Mouse (Mus musculus): ENCODE data around the gene Fbrsl1. TPM values are rescaled to one million over a fixed set of nuclear protein-coding genes. Genes with fewer than 3 reads are reported as not detected.

Gene Fbrsl1
- polyA plus RNA-seq, 1 experiment from 2014 or later, result 16.0 TPM

DNA sequence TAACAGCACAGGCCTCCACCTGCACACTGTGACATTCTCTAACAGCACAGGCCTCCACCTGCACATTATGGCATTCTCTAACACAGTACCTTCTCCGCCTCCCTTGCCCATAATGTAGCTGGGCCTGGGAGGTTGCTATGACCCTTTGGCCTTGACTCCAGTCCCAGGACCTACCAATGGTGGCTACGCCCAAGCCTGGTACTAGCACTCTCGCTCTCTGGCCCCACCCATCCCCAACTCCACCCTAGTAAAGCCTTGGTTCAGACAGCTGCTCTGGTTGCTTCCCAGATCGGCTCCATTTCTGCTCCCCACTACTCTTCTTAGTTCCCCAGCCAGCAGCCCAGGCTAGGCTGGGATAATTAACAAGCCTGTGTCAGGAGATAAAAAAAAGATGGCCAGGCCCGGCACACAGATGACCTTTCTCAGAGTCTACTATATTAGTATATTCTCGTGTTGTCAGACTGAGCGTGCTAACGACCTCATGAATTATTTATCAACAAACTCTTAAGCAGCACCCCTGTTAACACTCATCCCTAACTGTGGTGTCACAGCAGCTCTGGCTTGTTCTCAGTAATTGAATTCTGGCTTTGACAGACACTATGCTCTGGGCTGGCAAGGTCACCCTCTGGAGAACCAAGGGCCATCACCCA, 42.1 kb downstream of the Fbrsl1 start:
- Histone ChIP-seq H3K9me3 (no peaks in the 10 kb centered on the region), H3K4me1 (no peaks in the 10 kb centered on the region), H3K9ac (no peak overlapping the region), H3K4me3 (no peak overlapping the region), H3K36me3 (peaks cover 9% of the 10 kb centered on the region), H3K4me2 (replicated peaks) (no peak overlapping the region), H3K27ac (no peak overlapping the region), H3K27me3 (no peaks in the 10 kb centered on the region)
- ATAC-seq (ENCODE audit: low FRiP score, low read depth), result no peak
- 54% methylated on average over 8 of the region's 8 CpGs for WGBS

DNA sequence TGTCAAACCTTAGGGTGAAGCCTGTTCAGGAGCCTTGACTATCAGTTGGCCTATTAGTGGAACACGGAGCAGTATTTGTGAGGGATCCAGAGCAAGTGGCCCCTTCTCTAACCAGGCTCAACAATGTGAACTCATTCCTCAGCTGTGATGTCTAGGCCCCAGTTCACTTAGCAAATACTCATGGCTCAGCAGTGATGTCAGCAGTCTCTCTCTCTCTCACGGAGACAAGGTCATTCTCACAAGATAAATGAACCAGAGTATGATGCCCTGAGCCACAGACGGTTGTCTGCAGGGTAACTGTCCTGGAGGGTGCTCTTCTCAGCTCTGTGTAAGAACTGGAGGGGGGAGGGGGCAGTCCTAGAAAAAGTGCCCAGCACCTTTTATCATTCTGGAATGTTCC, 44.4 kb downstream of the Fbrsl1 start:
- Histone ChIP-seq H3K4me1 (no peaks in the 10 kb centered on the region; the same call in 1 of the 2 replicates), H3K36me3 (no peaks in the 10 kb centered on the region; the same call in 1 of the 2 replicates), H3K9ac (no peak overlapping the region), H3K9me3 (no peaks in the 10 kb centered on the region), H3K27ac (no peak overlapping the region), H3K4me3 (no peak overlapping the region), H3K4me2 (replicated peaks) (no peak overlapping the region), H3K27me3 (no peaks in the 10 kb centered on the region)
- WGBS, result 63% methylated on average over 3 of the region's 3 CpGs
- ATAC-seq (ENCODE audit: low FRiP score, low read depth), result no peak

DNA sequence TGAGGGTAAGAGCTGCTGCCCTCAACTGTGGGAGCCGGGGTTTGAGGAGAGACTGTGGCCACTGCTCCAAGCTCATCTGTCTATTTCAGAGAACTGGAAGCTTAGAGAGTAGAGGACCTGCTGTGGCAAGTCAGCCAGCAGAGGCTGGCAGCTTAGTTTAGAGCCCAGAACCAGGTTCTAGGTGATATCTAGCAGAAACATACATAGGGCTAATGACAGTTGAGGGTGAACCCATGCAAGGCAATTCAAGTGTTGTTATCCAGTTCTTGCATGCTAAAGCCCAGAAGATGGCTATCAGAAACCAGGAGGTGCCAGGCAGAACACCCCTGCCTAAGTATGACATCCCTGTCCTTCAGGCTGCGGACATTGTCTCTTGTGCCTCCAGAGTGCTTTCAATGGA, 45.7 kb downstream of the Fbrsl1 start:
- Histone ChIP-seq H3K27ac (no peak overlapping the region), H3K36me3 (no peaks in the 10 kb centered on the region), H3K4me1 (no peaks in the 10 kb centered on the region; the same call in 1 of the 2 replicates), H3K4me2 (replicated peaks) (no peak overlapping the region), H3K9ac (no peak overlapping the region), H3K9me3 (no peaks in the 10 kb centered on the region), H3K4me3 (no peak overlapping the region), H3K27me3 (no peaks in the 10 kb centered on the region)
- no peak for ATAC-seq (ENCODE audit: low FRiP score, low read depth)
- WGBS, result 93% methylated on average over 2 of the region's 2 CpGs

DNA sequence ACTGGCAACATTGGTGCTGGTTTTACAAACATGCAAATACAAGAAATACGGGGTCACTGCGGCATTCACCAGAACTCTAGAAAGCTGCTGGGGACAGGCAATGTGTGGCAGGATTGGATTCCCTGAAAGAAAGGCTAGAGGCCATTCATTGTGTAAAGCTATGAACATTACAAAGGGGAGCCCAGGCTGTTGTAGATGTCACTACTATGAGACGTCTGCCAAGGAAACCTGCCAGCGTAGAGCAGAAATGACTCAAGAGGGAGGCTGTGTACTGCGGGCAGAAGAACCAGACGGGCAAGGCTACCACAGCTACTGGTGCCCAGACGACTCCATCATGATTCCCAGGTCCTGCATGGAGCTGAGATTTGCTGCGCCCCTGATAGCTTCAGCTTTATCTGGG, 47.2 kb downstream of the Fbrsl1 start:
- Histone ChIP-seq H3K9ac (no peak overlapping the region), H3K27me3 (no peaks in the 10 kb centered on the region), H3K27ac (no peak overlapping the region), H3K4me1 (no peaks in the 10 kb centered on the region; the same call in 1 of the 2 replicates), H3K36me3 (no peaks in the 10 kb centered on the region), H3K4me3 (no peak overlapping the region), H3K4me2 (replicated peaks) (no peak overlapping the region), H3K9me3 (no peaks in the 10 kb centered on the region)
- no peak for ATAC-seq (ENCODE audit: low FRiP score, low read depth)
- WGBS, result 91% methylated on average over 8 of the region's 8 CpGs

- H3K4me2 ChIP-seq (replicated peaks), result no peak overlapping the region
- no peak for ATAC-seq (ENCODE audit: low FRiP score, low read depth)
- 82% methylated on average over 5 of the region's 5 CpGs for WGBS
- peaks cover 13% of the 10 kb centered on the region for H3K4me1 ChIP-seq
- no peak overlapping the region for H3K4me3 ChIP-seq
- no peaks in the 10 kb centered on the region for H3K27me3 ChIP-seq
- no peaks in the 10 kb centered on the region for H3K9me3 ChIP-seq
- H3K9ac ChIP-seq, result no peak overlapping the region
- no peak overlapping the region for H3K27ac ChIP-seq
- no peaks in the 10 kb centered on the region for H3K36me3 ChIP-seq
Observed at GRCm38 (mm10) chr5:110395006-110395661, 53.2 kb downstream of the Fbrsl1 start.

GRCm38 (mm10) chr5:110392727-110393126, 55.6 kb downstream of the Fbrsl1 start:
- 33% methylated on average over 5 of the region's 5 CpGs for WGBS
- H3K27ac ChIP-seq, result 0 out of 2 replicates have a peak overlapping the region, but pooled peaks have one; percentile 10
- no peaks in the 10 kb centered on the region for H3K9me3 ChIP-seq
- ATAC-seq (ENCODE audit: low FRiP score, low read depth), result peak; percentile 48; the same call in 1 of the 2 replicates
- no peak overlapping the region for H3K4me2 ChIP-seq (replicated peaks)
- H3K9ac ChIP-seq, result no peak overlapping the region
- no peak overlapping the region for H3K4me3 ChIP-seq
- H3K27me3 ChIP-seq, result no peaks in the 10 kb centered on the region
- H3K4me1 ChIP-seq, result peaks cover 14% of the 10 kb centered on the region
- H3K36me3 ChIP-seq, result no peaks in the 10 kb centered on the region

DNA sequence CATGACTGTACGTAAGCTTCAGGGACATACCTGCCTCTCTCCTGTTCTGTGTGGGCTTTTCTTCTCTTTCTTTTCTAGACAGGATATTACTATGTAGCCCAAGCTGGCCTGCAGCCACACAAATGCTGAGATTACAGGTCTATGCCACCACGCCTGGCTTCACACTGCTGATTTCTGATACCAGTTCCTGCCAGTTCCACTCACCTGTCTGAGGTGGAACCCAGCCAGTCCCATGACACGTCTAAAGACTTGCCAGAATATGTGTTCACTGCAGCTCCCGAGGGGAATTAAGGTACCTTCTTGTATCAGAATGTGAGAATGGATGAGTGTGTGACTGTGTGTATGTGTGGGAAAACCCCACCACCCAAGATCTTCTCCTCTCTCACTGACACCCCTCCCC, 57.7 kb downstream of the Fbrsl1 start:
- H3K36me3 ChIP-seq, result no peaks in the 10 kb centered on the region
- 85% methylated on average over 4 of the region's 4 CpGs for WGBS
- H3K9me3 ChIP-seq, result no peaks in the 10 kb centered on the region
- peaks cover 29% of the 10 kb centered on the region for H3K4me1 ChIP-seq
- no peak overlapping the region for H3K9ac ChIP-seq
- H3K27ac ChIP-seq, result no peak overlapping the region
- no peak for ATAC-seq (ENCODE audit: low FRiP score, low read depth)
- no peaks in the 10 kb centered on the region for H3K27me3 ChIP-seq
- no peak overlapping the region for H3K4me2 ChIP-seq (replicated peaks)
- no peak overlapping the region for H3K4me3 ChIP-seq

DNA sequence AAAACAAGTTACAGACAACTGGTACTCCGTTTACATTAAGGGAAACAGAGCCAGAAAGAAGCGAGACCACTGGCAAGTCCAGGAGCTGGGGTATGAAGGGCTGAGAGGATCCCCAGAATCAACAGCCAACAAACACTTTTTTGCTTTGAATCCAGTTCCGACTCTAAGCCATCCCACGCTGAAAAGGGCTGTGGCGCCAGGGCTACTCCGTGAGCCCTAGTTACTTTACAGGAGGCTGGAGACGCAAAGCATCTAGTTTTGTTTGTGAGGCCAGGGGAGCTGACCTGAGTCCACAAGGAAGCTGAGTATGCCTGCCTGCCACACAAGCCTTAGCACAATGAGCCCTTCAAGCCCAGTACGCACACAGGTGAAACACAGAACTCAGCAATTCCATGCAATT, 61.0 kb downstream of the Fbrsl1 start:
- peaks cover 2% of the 10 kb centered on the region; the same call in 1 of the 2 replicates for H3K36me3 ChIP-seq
- no peaks in the 10 kb centered on the region for H3K9me3 ChIP-seq
- WGBS, result 12% methylated on average over 8 of the region's 8 CpGs
- H3K27me3 ChIP-seq, result no peaks in the 10 kb centered on the region
- H3K4me1 ChIP-seq, result peaks cover 33% of the 10 kb centered on the region
- ATAC-seq (ENCODE audit: low FRiP score, low read depth), result 0 out of 2 replicates have a peak, but pooled peaks have one; percentile 10
- H3K4me3 ChIP-seq, result peak overlapping the region; percentile 82
- peak overlapping the region; percentile 74 for H3K4me2 ChIP-seq (replicated peaks)
- 0 out of 2 replicates have a peak overlapping the region, but pooled peaks have one; percentile 61 for H3K27ac ChIP-seq
- peak overlapping the region; percentile 83 for H3K9ac ChIP-seq

- Histone ChIP-seq H3K27me3 (no peaks in the 10 kb centered on the region), H3K4me3 (peak overlapping the region; percentile 82), H3K9me3 (no peaks in the 10 kb centered on the region), H3K36me3 (peaks cover 9% of the 10 kb centered on the region; the same call in 1 of the 2 replicates), H3K9ac (peak overlapping the region; percentile 83), H3K4me2 (replicated peaks) (peak overlapping the region; percentile 74), H3K4me1 (peaks cover 32% of the 10 kb centered on the region), H3K27ac (peak overlapping the region; percentile 61)
- under 1% methylated on average over 90 of the region's 90 CpGs for WGBS
- peak; percentile 92 for ATAC-seq (ENCODE audit: low FRiP score, low read depth)
Observed at GRCm38 (mm10) chr5:110386371-110387330, 61.7 kb downstream of the Fbrsl1 start.

DNA sequence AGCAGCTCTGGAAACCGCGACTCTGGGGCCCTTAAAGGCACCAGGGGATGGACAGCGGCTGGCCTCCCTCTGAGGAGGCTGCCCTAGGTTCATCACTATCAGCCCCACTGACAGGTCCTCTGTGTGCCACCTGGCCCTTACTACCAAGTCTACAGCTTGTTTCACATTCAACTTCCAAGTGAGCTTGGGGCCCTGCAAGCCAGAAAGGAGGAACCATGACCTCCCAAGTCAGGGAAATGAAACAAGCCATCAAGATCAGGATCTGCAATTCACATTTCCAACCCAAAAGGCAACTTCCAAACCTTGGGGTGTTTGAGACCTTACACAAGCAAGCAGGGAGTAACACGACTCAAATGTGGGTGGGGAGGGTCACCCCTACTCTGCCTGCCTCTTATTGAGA, 63.0 kb downstream of the Fbrsl1 start:
- H3K9ac ChIP-seq, result peak overlapping the region; percentile 83; the same call in 1 of the 2 replicates
- peak overlapping the region; percentile 74 for H3K4me2 ChIP-seq (replicated peaks)
- H3K27me3 ChIP-seq, result no peaks in the 10 kb centered on the region
- 60% methylated on average over 4 of the region's 4 CpGs for WGBS
- H3K36me3 ChIP-seq, result peaks cover 22% of the 10 kb centered on the region
- no peak overlapping the region for H3K27ac ChIP-seq
- H3K4me1 ChIP-seq, result peaks cover 32% of the 10 kb centered on the region
- H3K4me3 ChIP-seq, result peak overlapping the region; percentile 82
- H3K9me3 ChIP-seq, result no peaks in the 10 kb centered on the region
- no peak for ATAC-seq (ENCODE audit: low FRiP score, low read depth)

DNA sequence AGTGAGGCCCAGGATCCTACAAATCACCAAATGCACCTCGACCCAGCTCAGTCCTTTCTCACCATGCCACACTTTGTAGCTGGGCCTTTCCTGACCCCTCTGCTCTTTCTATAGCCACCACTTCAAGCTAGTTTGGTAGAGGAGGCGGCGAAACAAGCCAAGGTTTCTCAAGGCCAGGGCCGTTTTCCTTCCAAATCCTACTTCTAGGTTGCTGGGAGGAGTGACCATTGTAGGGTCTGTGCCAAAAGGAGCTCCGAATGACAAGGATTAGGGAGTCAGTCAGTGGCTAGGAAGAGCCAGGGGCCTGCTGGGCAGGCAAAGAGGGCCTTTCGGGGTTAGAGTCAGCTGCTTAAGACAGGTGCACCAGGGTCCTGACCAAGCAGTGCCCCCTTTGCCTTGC, 63.8 kb downstream of the Fbrsl1 start:
- ATAC-seq (ENCODE audit: low FRiP score, low read depth), result no peak
- Histone ChIP-seq H3K9ac (0 out of 2 replicates have a peak overlapping the region, but pooled peaks have one; percentile 31), H3K36me3 (peaks cover 25% of the 10 kb centered on the region), H3K9me3 (no peaks in the 10 kb centered on the region), H3K4me1 (peaks cover 32% of the 10 kb centered on the region), H3K27ac (no peak overlapping the region; the same call in 1 of the 2 replicates), H3K27me3 (no peaks in the 10 kb centered on the region), H3K4me3 (no peak overlapping the region), H3K4me2 (replicated peaks) (0 out of 2 replicates have a peak overlapping the region, but pooled peaks have one; percentile 74)
- 82% methylated on average over 6 of the region's 6 CpGs for WGBS
